In the genomic region with DNA sequence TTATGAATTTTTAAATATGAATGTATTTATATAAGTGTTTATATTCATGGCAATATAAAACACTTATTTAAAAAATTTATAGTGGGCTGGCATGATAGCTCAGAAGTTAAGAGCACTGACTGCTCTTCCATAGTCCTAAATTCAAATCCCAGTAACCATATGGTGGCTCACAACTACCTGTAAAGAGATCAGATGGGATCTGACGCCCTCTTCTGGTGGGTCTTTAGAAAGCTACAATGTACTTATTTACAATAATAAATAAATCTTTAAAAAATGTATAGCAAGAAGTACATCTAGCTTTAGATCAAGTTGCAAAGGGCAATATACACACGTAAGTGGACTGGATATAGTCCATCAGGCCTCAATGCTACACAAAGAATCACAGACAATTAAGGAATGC, we compare ENCODE assay signal across 11 mouse cellular contexts. TPM values are rescaled to one million over a fixed set of nuclear protein-coding genes. Genes with fewer than 3 reads are reported as not detected.
A peak's percentile ranks its signal among the peaks of the same experiment; 100 is the strongest.
DNase-seq lines count a peak whose midpoint lies in the region; ATAC-seq and TF ChIP-seq lines count a peak whose summit lies in the region.
"Had no signal": no experiment of that assay in that cellular context is flagged by ENCODE, and none has a peak within 500 bp of the region (broad histone marks: within the 10 kb centered on the region; RNA-seq: fewer than 3 reads in every experiment).

No protein-coding gene starts in this region.

- intact Hi-C loops in gastrocnemius, adult 2 months (cut with DNase I): no loop called here

- no peaks in the 10 kb centered on the region for H3K27me3 ChIP-seq in midbrain, embryonic 14.5 days (ENCODE audit: control insufficient read depth, insufficient read depth, low read length)
- H3K27me3 ChIP-seq in midbrain, embryonic 15.5 days (replicated peaks): no peaks in the 10 kb centered on the region
- H3K27me3 ChIP-seq in stomach, postnatal 0 days (ENCODE audit: control insufficient read depth, insufficient read depth, low read length): no peaks in the 10 kb centered on the region
- H3K27me3 ChIP-seq in forebrain, embryonic 15.5 days: no peaks in the 10 kb centered on the region

- no peak overlapping the region for H3K27ac ChIP-seq in gastrocnemius, adult 2 months
- H3K27ac ChIP-seq in midbrain, embryonic 14.5 days (replicated peaks; ENCODE audit: low read depth, low read length): no peak overlapping the region
- no peak overlapping the region for H3K27ac ChIP-seq in midbrain, embryonic 15.5 days
- H3K27ac ChIP-seq in stomach, postnatal 0 days (replicated peaks): no peak overlapping the region
- H3K27ac ChIP-seq in forebrain, embryonic 15.5 days (replicated peaks): no peak overlapping the region

- H3K4me1 ChIP-seq in midbrain, embryonic 14.5 days (ENCODE audit: control insufficient read depth, insufficient read depth, low read length): no peaks in the 10 kb centered on the region
- H3K4me1 ChIP-seq in midbrain, embryonic 15.5 days: no peaks in the 10 kb centered on the region
- no peaks in the 10 kb centered on the region for H3K4me1 ChIP-seq in stomach, postnatal 0 days (replicated peaks; ENCODE audit: control insufficient read depth, insufficient read depth)
- no peaks in the 10 kb centered on the region for H3K4me1 ChIP-seq in forebrain, embryonic 15.5 days

- 12% methylated on average over 2 of the region's 2 CpGs for WGBS in midbrain, embryonic 14.5 days
- 25% methylated on average over 2 of the region's 2 CpGs for WGBS in midbrain, embryonic 15.5 days
- WGBS in stomach, postnatal 0 days: 6% methylated on average over 2 of the region's 2 CpGs
- WGBS in forebrain, embryonic 15.5 days: 13% methylated on average over 2 of the region's 2 CpGs

- no peak overlapping the region for H3K9ac ChIP-seq in midbrain, embryonic 14.5 days (replicated peaks; ENCODE audit: low read length)
- no peak overlapping the region for H3K9ac ChIP-seq in midbrain, embryonic 15.5 days
- H3K9ac ChIP-seq in stomach, postnatal 0 days (ENCODE audit: low read length): no peak overlapping the region
- H3K9ac ChIP-seq in forebrain, embryonic 15.5 days (replicated peaks): no peak overlapping the region

- H3K4me3 ChIP-seq in gastrocnemius, adult 2 months: no peak overlapping the region
- H3K4me3 ChIP-seq in midbrain, embryonic 14.5 days (replicated peaks; ENCODE audit: low read depth, low read length): no peak overlapping the region
- no peak overlapping the region for H3K4me3 ChIP-seq in midbrain, embryonic 15.5 days
- no peak overlapping the region for H3K4me3 ChIP-seq in stomach, postnatal 0 days (ENCODE audit: low read depth, low read length)
- H3K4me3 ChIP-seq in forebrain, embryonic 15.5 days: no peak overlapping the region

- no peaks in the 10 kb centered on the region for H3K9me3 ChIP-seq in midbrain, embryonic 14.5 days (ENCODE audit: control insufficient read depth, low read length)
- no peaks in the 10 kb centered on the region for H3K9me3 ChIP-seq in midbrain, embryonic 15.5 days
- H3K9me3 ChIP-seq in stomach, postnatal 0 days (ENCODE audit: control insufficient read depth, low read length): no peaks in the 10 kb centered on the region
- no peaks in the 10 kb centered on the region for H3K9me3 ChIP-seq in forebrain, embryonic 15.5 days

- no peak overlapping the region for H3K4me2 ChIP-seq in midbrain, embryonic 14.5 days (ENCODE audit: low read length)
- no peak overlapping the region for H3K4me2 ChIP-seq in midbrain, embryonic 15.5 days
- no peak overlapping the region for H3K4me2 ChIP-seq in stomach, postnatal 0 days (replicated peaks; ENCODE audit: low read depth)
- no peak overlapping the region for H3K4me2 ChIP-seq in forebrain, embryonic 15.5 days (replicated peaks)

- no peak for TF ChIP-seq EP300 in stomach, postnatal 0 days (optimal IDR thresholded peaks at IDR 0.05)

- peak; percentile 44 for TF ChIP-seq CTCF in gastrocnemius, adult 2 months (IDR thresholded peaks at IDR 0.05)
- TF ChIP-seq CTCF in stomach, postnatal 0 days (IDR thresholded peaks at IDR 0.05; ENCODE audit: low read depth): peak; percentile 54

- no peak for ATAC-seq in midbrain, embryonic 14.5 days (ENCODE audit: low FRiP score, low TSS enrichment)
- no peak for ATAC-seq in midbrain, embryonic 15.5 days (replicated peaks)
- no peak for ATAC-seq in stomach, postnatal 0 days (ENCODE audit: low FRiP score, low TSS enrichment)
- no peak for ATAC-seq in forebrain, embryonic 15.5 days (replicated peaks)

- DNase-seq in gastrocnemius, adult 2 months: no peak
- DNase-seq in gastrocnemius, postnatal 4 days (ENCODE audit: low spot score in 2 of 2): no peak
- peak; percentile 7 for DNase-seq in midbrain, embryonic 14.5 days
- DNase-seq in ZHBTc4 (ENCODE audit: low read depth, low spot score) (peak; percentile 45), liver (no peak)
- no peak for DNase-seq in stomach, postnatal 0 days (ENCODE audit: low spot score)

- H3K36me3 ChIP-seq in midbrain, embryonic 14.5 days (ENCODE audit: control insufficient read depth, insufficient read depth, low read length): no peaks in the 10 kb centered on the region
- no peaks in the 10 kb centered on the region for H3K36me3 ChIP-seq in midbrain, embryonic 15.5 days (replicated peaks)
- H3K36me3 ChIP-seq in stomach, postnatal 0 days (ENCODE audit: control insufficient read depth, insufficient read depth, low read length): no peaks in the 10 kb centered on the region
- no peaks in the 10 kb centered on the region for H3K36me3 ChIP-seq in forebrain, embryonic 15.5 days

RNA-seq across cellular contexts. Expression of gene Gm5538, which starts 14.6 kb away (rescaled TPM):
- not detected for total RNA-seq in gastrocnemius, adult 2 months (2021)
- not detected for total RNA-seq in gastrocnemius, postnatal 4 days (2021)
- not detected in 2 replicates for polyA plus RNA-seq in midbrain, embryonic 14.5 days (2014; fragmentation: Nextera tagmentation; extraction: Ambion mirVana)
- not detected in 2 replicates for polyA plus RNA-seq in midbrain, embryonic 15.5 days (2015; fragmentation: Nextera tagmentation; extraction: Ambion mirVana)
- not detected in 2 replicates for polyA plus RNA-seq in stomach, postnatal 0 days (2015; fragmentation: Nextera tagmentation; extraction: Ambion mirVana)
- polyA plus RNA-seq in forebrain, embryonic 15.5 days (2015; fragmentation: Nextera tagmentation; extraction: Ambion mirVana): not detected in 2 replicates
- total RNA-seq: layer of hippocampus, postnatal 14 days had no signal
- polyA plus RNA-seq: gonadal fat pad, adult 2 months; neural tube, embryonic 11.5 days had no signal

Comparison
In these comparisons a context has a peak if more than half of its experiments do, and no peak if none do; other contexts are left out.
1. DNase-seq: peak in midbrain, embryonic 14.5 days (single experiment) and ZHBTc4 (single experiment); none in gastrocnemius, adult 2 months (single experiment), gastrocnemius, postnatal 4 days (0 of 2), stomach, postnatal 0 days (single experiment) and liver (single experiment).